7 mouse cellular contexts compared by ENCODE assay signal in the genomic region with DNA sequence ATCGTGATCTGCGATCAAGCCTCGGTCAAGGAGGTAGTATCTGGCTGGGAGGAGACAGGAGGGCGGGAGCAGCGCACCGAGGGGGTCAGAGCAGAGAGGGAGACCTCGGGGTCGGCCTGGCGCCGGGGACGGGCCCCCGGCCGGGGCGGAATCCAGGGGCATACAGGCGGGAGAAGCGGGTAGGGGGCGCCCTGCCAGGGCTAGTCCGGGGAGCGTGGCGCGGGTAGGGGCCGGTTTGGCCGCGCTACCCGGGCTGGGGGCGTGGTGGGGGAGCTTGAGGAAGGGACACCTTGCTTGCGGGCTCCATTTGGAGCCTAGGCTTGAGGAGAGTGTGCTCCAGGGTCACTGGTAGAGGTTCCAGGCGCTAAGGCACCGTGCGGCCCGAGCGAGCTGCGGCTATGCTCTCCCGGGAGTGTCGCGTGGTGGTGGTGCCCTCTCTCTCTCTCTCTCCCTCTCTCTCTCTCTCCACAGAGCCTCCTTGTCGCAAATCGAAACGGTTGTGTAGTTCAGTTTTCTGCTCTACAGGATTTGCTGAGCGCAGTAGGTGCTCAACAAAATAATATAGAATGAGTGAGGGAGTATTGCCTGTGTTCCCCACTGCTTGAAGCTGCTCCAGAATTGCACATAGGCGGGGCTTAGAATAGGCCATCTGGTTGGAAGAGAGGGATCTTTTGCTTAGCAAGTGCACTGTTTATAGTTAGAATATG. TPM values are rescaled to one million over a fixed set of nuclear protein-coding genes. Genes with fewer than 3 reads are reported as not detected.
DNase-seq lines count a peak whose midpoint lies in the region; ATAC-seq lines count a peak whose summit lies in the region.

No protein-coding gene starts in this region.

- peaks cover 30% of the 10 kb centered on the region for H3K4me1 ChIP-seq in heart, embryonic 13.5 days
- peaks cover 37% of the 10 kb centered on the region for H3K4me1 ChIP-seq in limb, embryonic 10.5 days
- peaks cover 43% of the 10 kb centered on the region for H3K4me1 ChIP-seq in midbrain, embryonic 13.5 days (replicated peaks)

- H3K4me2 ChIP-seq in heart, embryonic 13.5 days: peak overlapping the region; percentile 85
- peak overlapping the region; percentile 81 for H3K4me2 ChIP-seq in midbrain, embryonic 13.5 days (replicated peaks)

- peaks cover 41% of the 10 kb centered on the region for H3K36me3 ChIP-seq in heart, embryonic 13.5 days
- H3K36me3 ChIP-seq in limb, embryonic 10.5 days: peaks cover 45% of the 10 kb centered on the region
- H3K36me3 ChIP-seq in midbrain, embryonic 13.5 days: peaks cover 39% of the 10 kb centered on the region

- under 1% methylated on average over 41 of the region's 41 CpGs for WGBS in heart, embryonic 13.5 days
- WGBS in limb, embryonic 10.5 days: under 1% methylated on average over 41 of the region's 41 CpGs
- WGBS in midbrain, embryonic 13.5 days: 0% methylated on average over 40 of the region's 41 CpGs

- peak overlapping the region; percentile 83 for H3K4me3 ChIP-seq in heart, embryonic 13.5 days
- peak overlapping the region; percentile 92 for H3K4me3 ChIP-seq in limb, embryonic 10.5 days
- peak overlapping the region; percentile 93 for H3K4me3 ChIP-seq in midbrain, embryonic 13.5 days (replicated peaks)

- peak; percentile 82 for DNase-seq in 3T3-L1 (ENCODE audit: low read depth, low spot score)
- DNase-seq in CD4-positive, CD25-positive, alpha-beta regulatory T cell, adult 2 months (ENCODE audit: low read depth, low spot score): peak; percentile 67
- DNase-seq in limb, embryonic 10.5 days (ENCODE audit: low spot score): no peak
- peak; percentile 84 for DNase-seq in testis, postnatal 10 days (ENCODE audit: low spot score)

- no peaks in the 10 kb centered on the region for H3K9me3 ChIP-seq in heart, embryonic 13.5 days
- no peaks in the 10 kb centered on the region for H3K9me3 ChIP-seq in limb, embryonic 10.5 days (replicated peaks)
- H3K9me3 ChIP-seq in midbrain, embryonic 13.5 days: no peaks in the 10 kb centered on the region

- peak overlapping the region; percentile 97 for H3K9ac ChIP-seq in heart, embryonic 13.5 days
- peak overlapping the region; percentile 92 for H3K9ac ChIP-seq in midbrain, embryonic 13.5 days (replicated peaks)

- H3K27ac ChIP-seq in heart, embryonic 13.5 days (replicated peaks): peak overlapping the region; percentile 97
- peak overlapping the region; percentile 98 for H3K27ac ChIP-seq in limb, embryonic 10.5 days
- peak overlapping the region; percentile 93 for H3K27ac ChIP-seq in midbrain, embryonic 13.5 days

- ATAC-seq in common myeloid progenitor, adult 5-6 weeks (replicated peaks; ENCODE audit: low read depth, poor library complexity, severe bottlenecking): peak; percentile 14; the same call in 1 of the 2 replicates
- peak; percentile 8 for ATAC-seq in heart, embryonic 13.5 days (ENCODE audit: extremely low read depth, insufficient number of reproducible peaks, low FRiP score, low TSS enrichment)
- ATAC-seq in midbrain, embryonic 13.5 days: peak; percentile 65

- H3K27me3 ChIP-seq in heart, embryonic 13.5 days (replicated peaks): no peaks in the 10 kb centered on the region
- H3K27me3 ChIP-seq in limb, embryonic 10.5 days (ENCODE audit: low read depth, poor library complexity, severe bottlenecking): no peaks in the 10 kb centered on the region
- no peaks in the 10 kb centered on the region for H3K27me3 ChIP-seq in midbrain, embryonic 13.5 days

RNA-seq across cellular contexts. Expression of a gene that starts 0.5 kb away (rescaled TPM):
- 47.1 and 48.5 TPM in 2 replicates for total RNA-seq in common myeloid progenitor, adult 5-6 weeks (2017)
- polyA plus RNA-seq in heart, embryonic 13.5 days (2015; fragmentation: Nextera tagmentation; extraction: Ambion mirVana): 33.1 and 34.1 TPM in 2 replicates
- 78.8 and 79.5 TPM in 2 replicates for polyA plus RNA-seq in limb, embryonic 10.5 days (2016; fragmentation: Nextera tagmentation; extraction: Ambion mirVana)
- 39.1 and 46.7 TPM in 2 replicates for polyA plus RNA-seq in midbrain, embryonic 13.5 days (2015; fragmentation: Nextera tagmentation; extraction: Ambion mirVana)

RNA-seq across cellular contexts. Expression of a gene that starts 1.2 kb away (rescaled TPM):
- 47.2 and 56.0 TPM in 2 replicates for total RNA-seq in common myeloid progenitor, adult 5-6 weeks (2017)
- polyA plus RNA-seq in heart, embryonic 13.5 days (2015; fragmentation: Nextera tagmentation; extraction: Ambion mirVana): 131 and 150 TPM in 2 replicates
- 151 and 159 TPM in 2 replicates for polyA plus RNA-seq in limb, embryonic 10.5 days (2016; fragmentation: Nextera tagmentation; extraction: Ambion mirVana)
- 181 and 182 TPM in 2 replicates for polyA plus RNA-seq in midbrain, embryonic 13.5 days (2015; fragmentation: Nextera tagmentation; extraction: Ambion mirVana)

RNA-seq across cellular contexts. Expression of a gene that starts 5.9 kb away (rescaled TPM):
- not detected in 2 replicates for total RNA-seq in common myeloid progenitor, adult 5-6 weeks (2017)
- 1.1 and 1.5 TPM in 2 replicates for polyA plus RNA-seq in heart, embryonic 13.5 days (2015; fragmentation: Nextera tagmentation; extraction: Ambion mirVana)
- polyA plus RNA-seq in limb, embryonic 10.5 days (2016; fragmentation: Nextera tagmentation; extraction: Ambion mirVana): 1.7 and 3.7 TPM in 2 replicates
- polyA plus RNA-seq in midbrain, embryonic 13.5 days (2015; fragmentation: Nextera tagmentation; extraction: Ambion mirVana): not detected in 2 replicates

RNA-seq across cellular contexts. Expression of a gene that starts 21.6 kb away (rescaled TPM):
- total RNA-seq in common myeloid progenitor, adult 5-6 weeks (2017): 144 and 157 TPM in 2 replicates
- polyA plus RNA-seq in heart, embryonic 13.5 days (2015; fragmentation: Nextera tagmentation; extraction: Ambion mirVana): 173 and 202 TPM in 2 replicates
- 199 and 202 TPM in 2 replicates for polyA plus RNA-seq in limb, embryonic 10.5 days (2016; fragmentation: Nextera tagmentation; extraction: Ambion mirVana)
- polyA plus RNA-seq in midbrain, embryonic 13.5 days (2015; fragmentation: Nextera tagmentation; extraction: Ambion mirVana): 142 and 148 TPM in 2 replicates

RNA-seq across cellular contexts. Expression of a gene that starts 21.8 kb away (rescaled TPM):
- total RNA-seq in common myeloid progenitor, adult 5-6 weeks (2017): 7.2 and 9.6 TPM in 2 replicates
- 9.9 and 10.1 TPM in 2 replicates for polyA plus RNA-seq in heart, embryonic 13.5 days (2015; fragmentation: Nextera tagmentation; extraction: Ambion mirVana)
- 28.9 and 34.8 TPM in 2 replicates for polyA plus RNA-seq in limb, embryonic 10.5 days (2016; fragmentation: Nextera tagmentation; extraction: Ambion mirVana)
- 49.5 and 51.5 TPM in 2 replicates for polyA plus RNA-seq in midbrain, embryonic 13.5 days (2015; fragmentation: Nextera tagmentation; extraction: Ambion mirVana)

Comparison
In these comparisons a context has a peak if more than half of its experiments do, and no peak if none do; other contexts are left out.
1. ATAC-seq: peak in every context shown above with its lines; median percentile 65 in midbrain, embryonic 13.5 days; 14 in common myeloid progenitor, adult 5-6 weeks; 8 in heart, embryonic 13.5 days.